Mouse (Mus musculus) C2C12 (cell line): ENCODE measurements around the gene Aldob.

Source experiments
- CTCF ChIP-seq: IDR thresholded peaks from one replicate; pipeline ENCODE4 v1.5.1; 2011; ENCODE audit not compliant: control insufficient read depth, insufficient read depth, insufficient read length
- MAX ChIP-seq: IDR thresholded peaks from one replicate; pipeline ENCODE4 v1.6.1; 2011; ENCODE audit warnings: mild to moderate bottlenecking, control low read depth
- USF1 ChIP-seq: IDR thresholded peaks from one replicate; pipeline ENCODE4 v1.6.1; 2011; ENCODE audit warnings: low read depth, mild to moderate bottlenecking, control low read depth, moderate library complexity

DNA sequence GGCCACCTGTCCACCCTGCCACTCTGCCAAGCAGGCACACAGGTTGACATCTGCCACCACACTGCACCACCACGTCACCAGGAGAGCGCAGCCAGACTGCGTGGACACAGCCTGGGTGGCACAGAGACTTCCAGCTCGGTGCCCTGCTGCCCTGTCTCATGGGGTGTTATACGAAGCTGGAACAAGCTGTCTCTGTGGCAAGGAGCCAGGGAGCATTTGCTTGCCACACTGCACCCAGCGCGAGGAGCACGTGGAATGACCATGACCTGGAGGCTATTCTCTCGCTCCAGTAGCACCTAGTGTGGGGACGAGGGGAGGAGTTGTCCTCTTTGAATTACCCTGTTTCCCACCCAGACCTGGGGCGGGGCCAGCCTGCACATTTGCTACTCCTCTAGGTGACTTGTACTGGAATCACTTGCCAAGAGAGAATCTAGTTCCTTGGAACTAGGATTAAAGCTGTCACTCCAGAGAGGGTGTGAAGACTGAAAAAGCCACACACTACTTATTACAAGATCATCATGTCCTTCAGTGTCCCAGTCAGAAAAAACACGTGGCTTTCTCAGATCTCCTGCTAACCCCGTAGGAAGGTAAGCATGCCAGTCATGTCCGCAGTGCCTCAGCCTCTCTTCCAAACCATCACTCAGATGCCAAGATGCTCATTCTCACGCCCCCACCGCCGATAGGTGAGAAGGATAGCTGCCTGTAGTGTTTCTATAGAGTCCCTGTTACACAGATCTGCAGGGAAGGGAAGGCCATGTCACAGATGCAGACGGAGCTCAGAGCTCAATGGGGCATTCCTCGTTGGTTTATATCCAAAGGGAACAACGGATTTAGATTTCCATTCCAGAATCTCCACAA is 10.8 kb upstream of the Aldob start:
- TF ChIP-seq MAX (no peak), USF1 (no peak), CTCF (no peak)
